Mouse (Mus musculus) frontal cortex, postnatal 36 days (tissue): Measurements from ENCODE around the gene Lsm10.
A peak's percentile ranks its signal among the peaks of the same experiment; 100 is the strongest.

Source experiments
- DNase-seq, 2 experiments: peaks; one replicate each; pipeline ENCODE4 v3.0.0; 2022; ENCODE audit warnings: low spot score in 2 of 2

Lsm10 gene

DNA sequence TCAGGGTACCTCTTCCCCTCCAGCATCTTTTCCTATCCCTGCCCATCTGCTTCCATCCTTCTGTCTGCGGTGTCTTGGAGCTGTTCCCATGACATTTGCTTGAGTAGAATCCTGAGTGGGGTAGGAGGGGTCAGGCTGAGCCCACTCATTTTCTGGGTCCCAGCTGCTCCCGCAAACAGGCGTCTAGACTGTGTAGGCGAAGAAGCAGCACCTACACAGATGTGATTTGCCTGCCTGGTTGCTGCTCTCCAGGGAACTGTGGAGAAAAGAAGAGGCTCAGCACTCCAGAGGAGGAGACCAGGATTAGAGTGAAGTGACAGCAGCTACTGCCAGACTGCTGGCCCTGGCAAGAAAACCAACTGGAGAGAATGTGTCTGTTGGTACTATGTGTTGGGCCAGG lies 22.2 kb downstream of the Lsm10 start:
- peak; percentile 78 to 86 for DNase-seq

GRCm38 (mm10) chr4:126119051-126119450 lies 22.6 kb downstream of the Lsm10 start:
- no peak for DNase-seq

GRCm38 (mm10) chr4:126120052-126120451 lies 23.6 kb downstream of the Lsm10 start:
- no peak for DNase-seq

- no peak for DNase-seq
These were observed 24.1 kb downstream of the Lsm10 start for GRCm38 (mm10) chr4:126120506-126120905.

DNA sequence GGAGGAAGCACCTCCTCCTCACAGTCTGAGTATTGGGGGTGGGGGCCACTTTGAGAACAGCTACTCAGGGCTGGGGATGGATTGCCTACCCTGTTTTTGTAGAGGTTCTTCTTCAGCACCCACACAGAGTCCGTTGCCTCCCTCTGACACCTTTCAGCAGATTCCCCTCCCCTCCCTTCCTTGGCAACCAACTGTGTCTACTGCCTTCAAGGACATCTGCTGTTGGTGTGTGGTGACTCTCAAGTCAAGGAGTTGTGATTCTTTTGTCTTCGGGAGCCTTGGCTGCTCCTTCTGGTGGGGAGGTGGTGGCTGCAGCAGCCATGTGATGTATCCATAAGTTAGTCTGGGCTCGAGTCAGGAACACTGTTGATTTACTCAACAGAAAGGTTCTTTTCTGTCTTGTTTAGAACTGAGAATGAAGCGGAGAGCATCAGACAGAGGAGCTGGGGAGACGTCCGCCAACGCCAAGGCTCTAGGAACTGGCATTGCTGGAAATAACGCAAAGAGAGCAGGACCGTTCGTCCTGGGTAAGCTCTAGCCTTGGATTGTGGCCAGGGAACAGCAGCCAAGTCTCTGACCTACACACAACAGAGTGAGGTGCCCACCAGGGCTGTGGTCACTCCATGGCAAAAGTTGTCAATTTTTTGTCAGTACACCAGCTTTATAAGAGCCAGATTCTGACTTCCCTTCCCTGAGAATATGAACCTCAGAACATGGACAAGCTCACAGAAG lies 27.1 kb downstream of the Lsm10 start:
- peak; percentile 33 to 63 for DNase-seq

DNA sequence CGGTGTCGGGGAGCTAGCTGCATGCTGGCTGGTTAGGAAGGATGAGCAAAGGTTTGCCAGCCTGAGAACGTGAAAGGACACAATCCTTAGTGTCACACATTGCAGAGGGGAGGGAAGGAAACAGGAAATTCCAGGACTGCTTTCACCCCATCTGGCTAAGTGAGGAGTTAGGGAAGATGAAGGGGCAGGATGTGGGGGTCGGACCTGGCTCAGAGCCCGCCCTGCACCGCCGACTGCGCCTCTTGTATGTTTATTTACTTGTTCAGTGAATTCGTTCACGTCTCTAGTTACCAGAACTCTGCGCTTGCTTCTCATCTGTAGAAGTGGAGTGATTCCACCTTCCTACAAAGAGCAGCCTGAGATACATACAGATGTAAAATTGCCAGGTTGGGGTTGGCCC lies 34.1 kb downstream of the Lsm10 start:
- DNase-seq = no peak

DNA sequence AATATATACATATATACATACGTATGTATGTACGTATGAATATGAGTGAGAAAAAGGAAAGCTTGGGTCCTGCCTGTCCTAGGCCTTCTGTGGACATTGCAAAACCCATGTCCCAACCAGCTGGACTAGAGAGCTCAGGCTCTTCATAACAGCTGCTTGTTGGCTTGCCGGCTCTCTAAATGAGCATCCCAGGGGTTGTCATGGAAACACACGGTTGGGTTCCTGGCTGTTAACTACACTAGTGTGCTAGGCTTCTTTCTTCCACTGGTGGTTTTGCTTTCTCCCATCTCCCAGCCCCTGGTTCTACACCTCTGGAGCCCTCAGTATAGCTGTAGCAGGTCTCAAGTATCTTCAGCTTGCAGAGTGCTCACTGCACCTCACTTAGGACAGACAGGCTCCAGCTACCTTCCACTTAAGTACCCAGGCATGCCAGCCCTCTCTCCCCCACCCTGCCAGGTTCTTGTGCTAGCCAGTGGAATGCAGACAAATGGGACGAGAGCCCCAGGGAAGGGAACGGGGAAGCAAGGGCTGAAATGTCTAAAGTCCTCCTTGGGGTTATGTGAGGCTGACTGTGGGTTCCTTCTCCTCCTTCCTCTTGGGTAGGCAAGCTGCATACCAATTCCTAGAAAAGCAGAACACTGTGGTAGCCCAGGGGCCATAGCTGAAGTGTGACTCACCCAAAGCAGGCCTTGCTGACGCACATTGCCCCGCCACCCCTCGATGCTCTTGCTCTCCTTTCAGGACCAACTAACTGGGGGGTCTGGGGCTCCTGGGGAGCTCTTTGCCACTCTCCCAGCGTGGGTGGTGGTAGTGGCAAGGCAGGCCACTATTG lies 35.1 kb downstream of the Lsm10 start:
- peak in 1 of 2 experiments; percentile 64 for DNase-seq

GRCm38 (mm10) chr4:126132636-126133264 lies 36.3 kb downstream of the Lsm10 start:
- DNase-seq = no peak

GRCm38 (mm10) chr4:126134236-126134635 lies 37.8 kb downstream of the Lsm10 start:
- no peak for DNase-seq

GRCm38 (mm10) chr4:126134639-126135038 lies 38.2 kb downstream of the Lsm10 start:
- DNase-seq = no peak

DNA sequence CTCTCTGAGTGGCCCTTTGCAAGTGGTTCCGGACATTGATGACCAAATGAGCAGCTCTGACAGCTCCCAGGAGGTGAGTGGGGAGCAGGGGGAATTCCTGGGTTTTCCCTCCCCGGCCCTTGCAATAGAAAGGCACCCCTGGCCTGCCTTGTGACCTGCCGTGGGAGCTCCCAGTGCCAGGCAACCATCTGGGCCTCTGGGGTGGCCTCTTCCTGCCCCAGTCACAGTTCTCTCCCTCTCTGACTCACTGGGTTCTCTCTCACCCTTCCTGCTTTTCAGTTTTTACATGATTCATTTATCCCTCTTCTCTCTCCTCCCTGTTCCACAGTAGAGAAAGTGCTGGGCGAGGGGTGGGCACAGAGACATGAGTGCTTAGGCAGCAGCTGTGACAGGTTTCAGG lies 41.4 kb downstream of the Lsm10 start:
- no peak for DNase-seq

- no peak for DNase-seq
These were observed 44.6 kb downstream of the Lsm10 start for GRCm38 (mm10) chr4:126141021-126141420.

GRCm38 (mm10) chr4:126145396-126145795 lies 49.0 kb downstream of the Lsm10 start:
- no peak for DNase-seq

DNA sequence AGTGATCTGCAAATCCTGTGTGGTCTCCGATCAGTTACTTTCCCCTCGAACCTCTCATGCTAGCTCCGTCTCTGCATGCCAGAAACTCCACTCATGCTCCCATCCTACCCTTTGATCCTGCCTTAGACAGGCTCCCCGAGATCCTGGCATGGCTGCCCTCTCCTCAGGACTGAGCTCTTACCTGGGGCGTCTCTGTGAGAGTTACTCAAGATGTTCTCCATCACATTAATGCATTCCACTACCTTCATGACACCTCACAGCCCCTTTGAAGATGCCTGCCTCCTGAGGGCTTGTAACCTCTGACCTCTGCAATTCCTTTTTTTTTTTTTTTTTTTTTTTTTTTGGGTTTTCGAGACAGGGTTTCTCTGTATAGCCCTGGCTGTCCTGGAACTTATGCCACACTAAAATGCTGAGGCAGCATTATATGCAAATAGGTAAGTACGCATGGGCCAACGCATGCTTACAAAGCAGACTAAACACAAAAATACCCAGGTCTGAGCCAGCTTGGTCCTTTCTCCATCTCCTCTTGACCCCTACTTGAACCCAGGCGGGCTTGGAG lies 50.6 kb downstream of the Lsm10 start:
- no peak for DNase-seq

GRCm38 (mm10) chr4:126147533-126148160 lies 51.2 kb downstream of the Lsm10 start, which contains the start of gene Eva1b:
TSS of gene Eva1b (plus strand) at chr4:126147744.
- no peak for DNase-seq
